Mouse (Mus musculus): ENCODE results near the gene Gm4131.
A peak's percentile ranks its signal among the peaks of the same experiment; 100 is the strongest.

The Gm4131 gene

DNA sequence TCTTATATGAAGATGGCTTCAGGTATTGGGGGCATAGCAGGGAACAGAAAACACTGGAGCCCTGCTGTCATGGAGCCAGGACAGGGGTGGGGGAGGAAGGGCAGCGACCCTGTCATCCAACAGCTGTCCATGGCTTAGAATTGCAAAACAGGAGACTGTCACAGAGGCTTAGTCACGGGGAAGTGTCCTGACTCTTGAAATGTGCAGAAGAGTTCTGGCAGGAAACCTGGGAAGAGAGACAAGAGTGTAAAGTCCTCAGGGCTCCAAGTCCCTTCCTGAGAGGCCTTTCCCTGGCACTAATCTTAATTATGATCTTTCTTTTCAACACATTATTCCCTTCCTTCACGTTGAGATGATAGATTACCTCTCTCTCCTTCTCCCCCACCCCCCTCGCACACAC lies 16.6 kb downstream of the Gm4131 start:
- no peak for DNase-seq (ENCODE audit: low read depth, low spot score)

DNA sequence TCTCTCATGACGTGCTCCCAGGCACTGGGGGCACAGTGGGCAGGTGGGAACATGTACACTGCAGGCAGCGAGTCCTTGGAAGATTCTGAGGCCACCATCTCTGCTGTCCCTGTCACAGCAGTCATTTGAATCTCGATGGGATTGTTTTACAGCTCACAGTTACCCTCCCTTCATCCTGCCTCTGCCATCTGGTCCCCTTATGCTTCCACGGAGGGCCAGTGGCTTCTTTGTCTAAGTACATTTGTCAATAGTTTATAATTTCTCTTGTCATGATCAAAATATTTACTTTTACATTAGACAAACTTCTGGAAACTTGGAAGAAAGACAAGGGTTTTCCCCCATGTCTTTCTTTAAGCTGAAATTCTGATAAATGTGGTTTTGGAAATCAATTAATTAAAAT lies 20.0 kb downstream of the Gm4131 start:
- no peak for DNase-seq (ENCODE audit: low read depth, low spot score)

DNA sequence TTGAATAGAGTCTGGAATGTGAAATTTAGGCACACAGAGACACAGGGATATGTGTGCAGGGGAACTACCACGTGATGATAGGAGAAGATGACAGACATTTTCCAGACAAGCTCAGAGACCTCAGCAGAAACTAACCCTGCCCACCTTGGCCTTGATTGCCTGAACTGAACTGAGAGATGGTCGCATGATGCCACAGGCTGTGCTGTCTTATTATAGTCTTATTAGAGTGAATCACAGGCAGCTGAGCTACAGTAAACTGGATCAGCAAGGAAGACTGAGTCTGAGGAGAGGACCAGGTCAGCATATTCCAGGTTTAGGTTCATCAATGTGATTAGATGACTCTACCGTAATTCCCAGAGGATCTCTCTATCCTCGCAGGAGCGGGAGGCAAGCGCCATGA lies 20.4 kb downstream of the Gm4131 start:
- DNase-seq (ENCODE audit: low read depth, low spot score), result no peak

DNA sequence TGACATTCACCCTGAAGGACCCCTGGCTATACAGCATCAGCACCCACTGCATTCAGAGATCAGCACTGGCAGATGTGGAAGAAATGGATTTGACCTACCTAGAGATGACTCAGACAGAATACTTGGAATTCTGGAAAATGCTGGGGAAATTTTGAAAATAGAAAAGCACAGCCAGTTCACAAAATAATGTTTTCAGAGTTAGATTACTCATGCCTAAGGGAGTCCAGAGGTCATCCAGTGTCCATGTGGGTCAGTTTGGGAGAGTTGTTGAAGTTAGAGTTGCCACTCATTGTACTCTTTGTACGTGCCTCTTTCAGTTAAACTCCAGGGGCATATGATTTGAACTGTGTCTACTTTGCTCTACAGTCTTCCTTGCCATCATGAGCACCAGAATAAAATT lies 25.0 kb downstream of the Gm4131 start:
- DNase-seq (ENCODE audit: low read depth, low spot score), result no peak

DNA sequence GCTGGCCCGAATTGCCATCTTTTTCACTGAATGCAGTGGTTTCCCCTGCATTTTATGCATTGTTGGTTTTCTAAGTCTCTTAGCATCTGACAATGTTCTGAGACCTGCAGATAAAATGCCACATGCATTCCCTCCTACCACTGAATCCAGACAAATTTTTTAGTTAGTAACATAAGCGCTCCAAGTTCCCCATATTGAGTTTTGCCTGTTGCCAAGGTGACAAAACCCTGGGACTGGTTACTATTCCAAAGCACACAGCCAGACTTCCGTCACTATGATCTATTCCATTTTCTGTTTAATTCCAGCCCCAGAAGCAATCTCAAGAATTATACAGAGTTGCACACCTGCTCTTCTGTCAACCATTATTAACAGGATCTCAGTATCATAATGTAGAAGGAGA lies 26.9 kb downstream of the Gm4131 start:
- DNase-seq (ENCODE audit: low read depth, low spot score), result no peak

DNA sequence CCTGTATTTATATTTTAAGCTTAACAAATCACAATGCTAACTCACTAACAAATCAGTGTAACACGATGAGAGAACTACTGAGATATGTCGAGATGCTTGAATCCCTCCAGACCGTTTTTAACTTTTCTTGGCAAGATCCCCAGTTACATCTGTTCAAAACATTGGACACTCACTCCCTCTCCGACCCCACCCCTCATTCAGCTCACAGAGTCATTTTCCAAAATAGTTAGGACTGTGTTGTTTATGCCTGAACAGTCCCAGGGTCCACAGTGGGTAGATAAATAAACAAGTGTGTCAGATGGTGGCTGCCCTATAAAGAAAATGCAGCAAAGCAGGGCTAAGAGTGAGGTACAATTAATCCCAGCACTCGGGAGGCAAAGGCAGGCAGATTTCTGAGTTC lies 29.7 kb downstream of the Gm4131 start:
- DNase-seq (ENCODE audit: low read depth, low spot score), result no peak

DNA sequence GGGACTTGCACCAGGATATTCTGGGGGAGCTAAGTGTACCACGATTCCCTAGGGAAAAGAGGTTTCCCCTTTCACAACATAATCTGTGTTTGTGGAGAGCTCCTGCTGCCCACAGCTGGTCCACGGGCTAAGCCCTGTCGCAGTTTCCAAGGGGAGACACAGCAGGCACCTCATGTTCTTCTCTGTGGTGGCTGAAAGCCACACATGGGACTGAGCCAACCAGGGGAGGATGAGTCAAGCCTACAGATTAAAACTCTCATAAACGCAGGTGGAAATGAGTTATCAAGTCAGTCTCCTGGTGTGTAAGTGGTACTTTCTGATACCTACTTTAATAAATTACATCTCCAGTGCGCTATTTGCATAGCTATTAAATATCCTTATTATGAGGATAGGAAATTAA lies 30.6 kb downstream of the Gm4131 start:
- no peak for DNase-seq (ENCODE audit: low read depth, low spot score)

DNA sequence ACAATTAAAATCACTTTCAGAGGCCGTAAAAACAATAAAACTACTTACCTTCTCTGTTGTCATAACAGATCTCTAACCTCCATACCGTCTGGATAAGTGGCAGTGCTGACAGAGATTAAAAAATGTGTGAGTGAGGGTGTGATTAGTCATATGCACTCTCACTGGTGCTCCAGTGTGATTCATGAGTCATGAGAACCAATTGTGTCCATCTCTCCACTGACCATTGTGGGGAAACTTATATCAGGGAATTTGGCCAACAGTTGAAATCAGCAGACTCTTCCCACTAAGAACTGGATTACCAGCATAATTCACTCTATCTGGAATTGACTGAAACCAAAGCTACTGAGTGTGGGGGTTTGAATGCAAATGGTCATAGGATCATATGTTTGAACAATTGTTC lies 35.8 kb downstream of the Gm4131 start:
- DNase-seq (ENCODE audit: low read depth, low spot score), result no peak

DNA sequence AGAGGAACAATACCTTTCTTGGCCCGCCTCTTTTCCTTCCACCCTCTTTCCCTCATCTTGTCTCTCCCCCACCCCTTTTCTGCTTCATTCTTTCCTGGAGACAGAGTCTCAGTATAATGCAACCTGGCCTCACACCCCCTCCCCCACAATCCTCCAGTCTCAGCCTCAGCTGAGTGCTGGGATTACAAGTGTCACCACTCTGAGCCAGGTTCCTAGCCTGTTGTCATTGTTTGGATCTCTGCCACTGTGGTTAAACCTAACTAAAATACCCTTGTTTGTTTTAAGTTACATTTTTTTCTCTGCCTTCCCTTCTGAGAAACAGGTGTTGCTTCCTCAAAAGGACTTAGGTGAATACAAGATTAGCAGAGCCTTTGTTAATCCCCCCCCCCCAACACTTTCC lies 53.9 kb downstream of the Gm4131 start:
- no peak for DNase-seq (ENCODE audit: low read depth, low spot score)

DNA sequence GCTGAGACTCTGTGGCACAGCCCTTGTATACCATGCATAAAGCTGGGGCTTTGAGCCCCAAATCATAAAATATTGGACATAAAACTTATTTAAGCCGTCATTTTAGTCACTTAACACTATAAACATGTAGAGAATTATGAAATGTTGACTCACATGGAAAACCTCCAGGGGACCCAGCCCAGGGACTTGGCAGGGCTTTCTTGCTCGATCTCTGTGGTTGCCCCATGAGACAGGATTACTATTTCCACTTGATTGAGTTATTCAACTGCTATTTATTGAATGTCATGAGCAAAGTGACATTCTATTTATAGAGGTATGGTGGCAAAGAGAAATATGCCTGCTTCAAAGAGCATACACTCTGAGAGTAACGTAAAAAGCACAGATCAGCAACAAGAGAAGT lies 57.4 kb downstream of the Gm4131 start:
- DNase-seq (ENCODE audit: low read depth, low spot score), result no peak

DNA sequence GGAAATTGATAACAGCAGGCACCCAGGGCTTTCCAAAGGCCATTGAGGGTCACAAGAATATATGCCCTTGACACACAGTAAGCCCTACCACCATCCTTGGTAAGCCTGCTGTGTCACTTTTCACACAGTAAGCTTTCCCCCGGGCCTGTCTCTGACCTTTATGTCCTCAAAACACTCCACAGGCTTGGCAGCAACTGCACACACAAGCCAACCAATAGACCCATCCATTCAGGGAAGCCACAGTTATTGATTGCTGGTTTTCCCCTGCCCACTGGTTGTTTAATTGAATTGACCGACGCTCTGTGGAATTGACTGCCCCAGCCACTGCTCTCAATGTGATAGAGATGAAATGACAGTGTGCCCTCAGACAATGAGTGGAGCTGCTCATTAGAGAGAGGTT lies 60.5 kb downstream of the Gm4131 start:
- DNase-seq (ENCODE audit: low read depth, low spot score), result no peak

DNA sequence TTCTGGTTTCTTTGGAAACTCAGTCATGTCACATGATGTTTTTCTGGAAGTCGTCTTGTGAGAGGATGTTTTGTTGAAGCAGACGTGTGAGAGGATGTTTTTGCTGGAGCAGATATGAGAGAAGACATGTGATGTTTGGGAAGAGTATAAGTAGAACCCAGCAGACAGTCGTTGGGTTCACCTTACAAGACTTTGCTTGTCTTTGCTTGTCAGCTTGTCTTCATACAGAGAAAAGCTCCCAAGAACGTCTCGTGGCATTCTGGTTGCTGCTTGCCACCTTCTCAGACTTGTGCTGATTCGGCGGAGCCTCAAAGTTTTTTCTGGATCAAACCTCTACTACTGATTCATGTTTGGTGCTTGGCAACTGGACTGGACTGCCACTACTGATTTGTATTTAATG lies 69.3 kb downstream of the Gm4131 start:
- DNase-seq (ENCODE audit: low read depth, low spot score), result no peak

DNA sequence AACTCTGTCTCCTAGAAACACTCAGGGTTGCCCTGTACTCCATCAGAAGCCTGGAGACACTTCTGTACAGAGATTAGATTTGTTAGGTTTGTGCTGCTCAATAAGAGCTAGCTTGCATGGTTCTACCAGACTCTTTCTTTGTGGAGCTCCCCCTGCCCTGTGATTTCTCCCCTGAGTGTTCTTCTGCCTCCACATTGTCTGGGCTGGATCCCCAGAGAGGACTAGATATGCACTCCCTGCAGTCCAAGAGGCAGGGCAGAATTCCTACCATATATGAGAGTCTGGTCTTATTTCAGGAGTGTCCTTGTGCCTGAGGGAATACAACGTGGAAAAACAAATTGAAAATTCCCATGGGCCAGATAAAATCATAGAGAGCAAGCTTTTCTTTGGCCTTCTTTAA lies 70.2 kb downstream of the Gm4131 start:
- DNase-seq (ENCODE audit: low read depth, low spot score), result no peak

DNA sequence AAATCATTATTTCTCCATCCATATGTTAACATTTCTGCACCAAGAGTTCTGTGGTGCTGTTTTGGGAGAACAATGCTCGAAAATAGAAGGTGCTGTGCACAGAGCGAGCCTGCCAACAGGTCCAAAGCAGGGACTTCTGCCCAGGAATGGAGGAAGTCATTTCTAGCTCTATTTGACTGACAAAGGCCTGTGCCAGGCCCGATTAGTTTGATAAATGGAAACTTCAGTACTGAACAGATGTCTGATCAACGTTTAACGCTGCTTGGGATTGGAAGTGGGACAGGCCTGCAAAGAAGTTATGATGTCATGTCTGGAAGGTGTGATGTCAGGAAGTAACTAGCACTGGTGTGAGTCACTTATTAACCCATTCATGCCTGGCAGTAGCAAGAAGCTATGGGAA lies 73.3 kb downstream of the Gm4131 start:
- DNase-seq (ENCODE audit: low read depth, low spot score), result no peak

DNA sequence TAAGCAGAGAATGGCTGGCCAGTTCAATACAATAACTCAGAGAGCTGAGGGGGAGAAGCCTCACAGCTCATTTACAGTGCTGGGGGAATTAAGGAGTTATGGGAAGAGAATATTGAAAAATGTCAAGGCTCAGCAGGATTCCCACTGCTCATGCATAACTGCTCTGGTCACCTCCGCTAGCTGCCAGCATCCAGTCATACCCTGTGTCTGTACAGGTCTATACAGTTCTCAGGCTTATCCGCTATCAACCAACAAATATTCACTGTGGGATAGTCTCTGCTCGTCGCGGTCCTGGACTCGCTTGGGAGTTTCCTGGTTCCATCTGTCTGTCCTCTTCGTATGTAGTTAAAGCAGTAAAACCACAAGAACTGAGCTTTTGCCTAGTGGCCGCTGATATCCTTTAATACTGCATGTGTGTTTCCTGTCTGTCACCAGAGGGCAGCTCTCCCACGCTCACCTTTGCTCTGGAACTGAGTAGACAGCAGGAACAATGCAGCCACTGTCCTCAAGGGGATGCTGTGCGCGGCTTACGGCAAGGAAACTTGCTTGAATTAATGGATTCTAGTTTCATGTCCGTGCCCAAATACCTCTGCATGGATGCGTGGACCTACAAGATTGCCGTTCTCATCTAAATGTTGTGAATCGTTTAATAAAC lies 74.4 kb downstream of the Gm4131 start:
- DNase-seq (ENCODE audit: low read depth, low spot score), result peak; percentile 77

DNA sequence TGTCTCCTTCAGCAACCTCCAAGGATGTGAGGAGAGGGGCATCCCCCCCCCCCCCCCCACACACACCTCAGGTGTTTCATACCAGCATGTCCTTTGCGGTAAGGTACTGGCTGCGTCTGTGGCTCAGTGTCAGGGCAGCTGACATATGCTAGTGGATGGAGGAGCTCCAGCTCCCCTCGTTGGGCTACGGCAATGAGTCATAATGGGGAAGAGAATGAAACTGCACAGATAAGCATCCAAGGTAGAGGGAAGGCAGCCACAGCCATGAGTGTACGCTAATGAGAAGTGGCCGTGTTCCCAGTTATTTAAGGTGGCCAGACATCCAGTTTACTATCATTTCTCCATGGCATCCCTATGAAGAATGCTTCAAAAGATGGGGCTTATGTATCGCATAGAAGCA lies 78.5 kb downstream of the Gm4131 start:
- DNase-seq (ENCODE audit: low read depth, low spot score), result no peak

DNA sequence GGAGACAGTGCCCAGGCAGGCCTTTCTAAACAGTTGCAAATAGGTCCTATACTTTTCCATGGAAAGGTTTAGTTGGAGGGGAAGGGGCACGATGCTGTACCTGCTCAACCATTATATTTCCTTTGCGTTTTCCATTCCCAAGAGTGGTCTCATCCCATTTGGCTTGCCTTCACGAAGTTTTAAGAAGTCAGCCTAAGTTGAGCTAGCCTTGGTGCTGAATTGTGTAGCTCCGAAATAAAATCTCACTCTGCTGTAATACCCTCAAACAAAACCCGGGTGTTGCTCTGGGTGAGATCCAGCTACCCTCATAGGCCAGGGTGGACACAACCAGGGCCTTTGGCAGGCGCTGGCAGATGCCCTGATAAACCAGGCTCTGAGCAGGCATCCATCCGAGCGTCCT lies 85.3 kb downstream of the Gm4131 start:
- DNase-seq (ENCODE audit: low read depth, low spot score), result no peak

DNA sequence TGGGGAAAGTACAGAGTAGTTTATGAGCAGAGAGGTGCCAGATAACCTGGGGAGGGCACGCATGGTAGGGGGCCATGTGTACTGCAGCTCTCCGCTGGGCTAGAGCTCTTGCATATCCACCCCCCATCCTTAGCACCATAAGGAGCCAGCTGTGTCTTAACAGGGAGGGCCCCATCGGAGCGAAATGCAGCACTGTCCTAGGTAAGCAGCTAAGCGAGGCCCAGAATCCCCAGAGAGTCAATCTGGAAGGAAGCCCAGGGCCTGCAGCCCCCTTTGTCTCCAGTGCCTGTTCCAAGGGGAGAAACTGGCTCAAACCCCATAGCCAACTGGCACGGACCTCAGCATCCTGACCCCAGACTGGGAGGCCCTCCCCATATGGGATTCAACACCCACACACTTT lies 87.3 kb downstream of the Gm4131 start:
- DNase-seq (ENCODE audit: low read depth, low spot score), result no peak

DNA sequence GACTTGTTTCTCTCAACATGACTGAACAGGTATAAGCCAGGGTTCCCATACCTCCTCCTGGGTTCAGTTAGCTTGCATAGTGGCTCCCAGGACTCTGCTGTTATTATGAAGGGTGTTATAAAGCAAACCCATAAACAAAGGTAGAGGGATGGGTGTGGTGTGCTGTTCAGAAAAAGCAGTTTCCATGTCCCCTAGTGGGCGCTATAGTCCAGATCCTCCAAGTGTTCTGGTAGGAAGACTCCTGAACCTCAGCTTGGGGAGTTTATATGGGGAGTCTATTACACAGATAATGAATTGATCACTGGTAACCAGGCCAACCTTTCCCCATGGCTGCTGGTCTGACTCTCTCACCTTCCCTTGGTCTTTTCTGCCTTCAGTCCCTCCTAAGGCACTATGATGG lies 92.2 kb downstream of the Gm4131 start:
- DNase-seq (ENCODE audit: low read depth, low spot score), result peak; percentile 14

DNA sequence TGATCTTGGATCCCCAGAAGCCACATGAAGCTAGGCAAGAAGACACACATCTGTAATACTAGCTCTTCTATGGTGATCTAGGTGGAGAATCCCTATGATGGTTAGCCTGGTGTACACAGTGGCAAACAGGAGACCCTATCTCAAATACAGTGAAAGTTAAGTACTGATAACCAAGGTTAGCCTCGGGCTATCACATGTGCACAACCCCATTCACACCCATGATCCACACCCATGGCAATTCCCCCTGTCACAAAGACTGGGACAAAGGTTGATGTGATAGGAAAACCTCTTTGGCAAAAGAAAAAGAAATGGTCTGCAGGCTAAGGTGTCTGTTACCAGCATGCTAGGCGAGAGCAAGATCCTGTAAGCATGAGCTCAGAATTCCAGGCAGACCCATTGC lies 94.7 kb downstream of the Gm4131 start:
- DNase-seq (ENCODE audit: low read depth, low spot score), result no peak

DNA sequence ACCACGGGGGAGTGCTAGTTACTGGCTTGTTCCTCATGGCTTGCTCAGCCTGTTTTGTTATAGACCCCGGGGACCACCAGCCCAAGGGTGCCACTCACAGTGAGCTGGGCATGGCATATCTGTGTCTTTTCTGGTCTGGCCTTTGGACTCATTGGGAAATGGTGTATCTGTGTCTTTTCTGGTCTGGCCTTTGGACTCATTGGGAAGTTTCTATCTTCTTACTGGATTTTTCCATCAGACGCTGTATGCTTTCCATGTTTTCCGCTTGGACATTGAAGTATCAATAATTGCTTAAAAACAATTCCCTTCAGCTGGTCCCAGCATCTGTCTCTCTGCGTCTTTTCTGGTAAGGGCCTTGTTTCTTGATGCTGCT lies 98.0 kb downstream of the Gm4131 start:
- no peak for DNase-seq (ENCODE audit: low read depth, low spot score)

DNA sequence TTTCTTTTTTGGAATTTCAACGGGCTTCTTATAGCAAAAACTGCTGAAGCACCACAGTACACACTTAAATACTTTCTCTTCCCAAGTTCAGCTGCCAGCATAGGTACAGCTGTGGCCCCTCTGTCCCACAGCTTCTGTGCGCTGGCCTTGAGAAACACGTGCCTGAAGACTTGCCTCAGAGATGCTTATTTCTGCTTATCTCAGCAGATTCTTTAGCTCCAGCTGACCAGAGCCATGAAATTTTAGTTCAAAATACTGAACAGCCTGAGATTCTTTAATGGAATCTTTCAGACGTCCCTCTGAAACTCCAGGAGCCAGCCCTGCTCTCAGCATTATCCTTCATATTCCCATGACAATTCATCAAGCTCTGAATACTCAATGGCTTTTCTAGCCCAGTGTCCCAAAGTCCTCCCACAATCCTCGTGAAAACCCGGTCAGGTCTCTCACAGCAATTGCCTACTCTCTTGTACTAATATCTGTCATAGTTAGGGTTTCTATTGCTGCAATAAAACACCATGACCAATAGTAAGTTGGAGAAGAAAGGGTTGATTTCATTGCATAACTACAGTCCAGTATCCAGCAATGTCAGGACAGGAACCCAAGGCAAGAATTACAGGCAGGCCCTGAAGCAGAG lies 98.5 kb downstream of the Gm4131 start:
- no peak for DNase-seq (ENCODE audit: low read depth, low spot score)

DNA sequence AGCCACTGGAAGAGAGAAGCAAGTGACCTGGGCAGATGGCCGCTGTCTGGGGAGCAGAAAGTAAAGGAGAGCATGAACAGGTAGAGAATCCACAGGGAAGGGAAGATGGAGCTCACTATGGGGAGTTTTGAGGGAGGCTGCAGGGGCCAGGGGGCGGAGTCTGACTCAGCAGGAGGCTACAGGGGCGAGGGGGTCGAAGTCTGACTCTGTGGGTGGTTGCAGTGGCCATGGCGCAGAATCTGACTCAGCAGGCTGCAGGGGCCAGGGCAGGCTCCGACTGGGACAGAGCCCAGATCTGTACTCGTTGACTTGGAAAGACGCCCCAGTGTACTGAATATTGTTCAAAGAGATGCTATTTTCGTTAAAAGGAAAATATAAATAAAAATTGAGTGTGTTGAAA lies 101.8 kb downstream of the Gm4131 start:
- no peak for DNase-seq (ENCODE audit: low read depth, low spot score)

DNA sequence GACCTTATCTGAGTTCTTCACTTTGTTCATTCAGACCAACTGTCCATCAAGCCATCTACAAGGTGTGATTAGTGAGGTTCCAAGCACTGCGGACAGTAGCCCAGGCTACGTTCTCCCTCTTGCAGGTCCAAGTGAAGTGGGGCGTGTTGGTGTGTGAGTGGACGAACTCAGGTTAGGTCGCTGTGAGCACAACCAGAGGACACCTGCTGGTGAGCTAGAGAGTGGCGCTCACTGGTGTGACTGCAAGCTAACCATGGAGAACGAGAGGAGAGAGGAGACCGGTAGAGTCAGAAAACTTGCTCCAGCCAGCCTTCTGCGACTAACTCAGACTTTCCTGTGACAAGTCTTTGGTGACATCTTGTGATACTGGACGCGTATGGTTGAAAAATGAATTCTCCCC lies 107.2 kb downstream of the Gm4131 start:
- DNase-seq (ENCODE audit: low read depth, low spot score), result no peak

Measured in A20 (cell line).